Mouse (Mus musculus): ENCODE measurements around the gene Cyp2d40. TPM values are rescaled to one million over a fixed set of nuclear protein-coding genes. Genes with fewer than 3 reads are reported as not detected.
"Not testable (repeated sequence)": the region's sequence is repeated elsewhere in the genome, so short reads cannot be mapped to it uniquely, and the experiment has no call there.

The Cyp2d40 gene
- polyA plus RNA-seq, 1 experiment from 2014 or later: not detected

DNA sequence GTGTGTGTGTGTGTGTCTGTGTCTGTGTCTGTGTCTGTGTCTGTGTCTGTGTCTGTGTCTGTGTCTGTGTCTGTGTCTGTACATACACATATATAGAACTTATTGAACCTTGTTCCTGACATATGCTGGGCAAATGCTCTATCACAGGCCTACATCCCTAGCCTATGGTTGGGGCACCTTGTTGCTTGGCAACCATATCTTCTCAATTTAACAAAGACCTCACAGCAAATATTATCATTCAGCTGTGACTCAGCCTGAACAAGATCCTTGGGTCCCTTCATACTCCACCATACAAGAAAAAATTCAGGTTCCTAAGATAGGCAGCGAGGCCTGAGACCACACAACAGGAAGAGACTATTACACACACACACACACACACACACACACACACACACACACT, 29.5 kb upstream of the Cyp2d40 start:
- WGBS: 81% methylated on average over 1 of the region's 1 CpGs
- no peak overlapping the region for H3K27ac ChIP-seq (replicated peaks; ENCODE audit: low read depth, low read length)
- H3K4me1 ChIP-seq (ENCODE audit: control insufficient read depth, insufficient read depth, low read length): no peaks in the 10 kb centered on the region
- H3K9me3 ChIP-seq (ENCODE audit: control insufficient read depth, low read length): no peaks in the 10 kb centered on the region
- no peaks in the 10 kb centered on the region for H3K27me3 ChIP-seq (ENCODE audit: control insufficient read depth, insufficient read depth, low read length)
- no peak overlapping the region for H3K4me3 ChIP-seq (ENCODE audit: low read depth, low read length)
- no peak overlapping the region for H3K4me2 ChIP-seq (ENCODE audit: low read depth, severe bottlenecking)
- H3K9ac ChIP-seq (ENCODE audit: low read length): no peak overlapping the region
- ATAC-seq (ENCODE audit: insufficient number of reproducible peaks, low FRiP score, low TSS enrichment, low read depth): no peak
- no peak for DNase-seq (ENCODE audit: low spot score)
- no peaks in the 10 kb centered on the region for H3K36me3 ChIP-seq (ENCODE audit: control insufficient read depth, insufficient read depth, low read length)

DNA sequence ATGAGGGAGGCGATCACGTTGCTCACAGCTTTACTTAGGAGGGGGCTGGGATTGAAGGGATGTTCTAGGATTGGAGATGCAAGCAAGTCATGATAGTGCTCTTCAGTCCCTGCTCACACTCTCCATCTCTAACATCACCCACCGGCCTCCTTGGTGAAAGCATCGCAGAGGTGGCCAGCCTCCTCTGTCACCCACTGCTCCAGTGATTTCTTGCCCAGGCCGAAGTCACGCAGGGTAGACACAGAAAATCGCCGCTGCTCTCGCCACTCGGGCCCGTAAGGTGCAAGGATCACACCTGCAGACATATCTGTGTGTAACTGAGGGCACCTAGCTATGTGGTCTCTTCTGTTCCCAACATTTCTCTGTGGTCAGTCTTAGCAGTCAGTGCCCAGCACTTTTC, 28.6 kb upstream of the Cyp2d40 start:
- H3K27ac ChIP-seq (replicated peaks; ENCODE audit: low read depth, low read length): no peak overlapping the region
- 92% methylated on average over 11 of the region's 11 CpGs for WGBS
- no peaks in the 10 kb centered on the region for H3K36me3 ChIP-seq (ENCODE audit: control insufficient read depth, insufficient read depth, low read length)
- H3K4me2 ChIP-seq (ENCODE audit: low read depth, severe bottlenecking): no peak overlapping the region
- H3K9ac ChIP-seq (ENCODE audit: low read length): no peak overlapping the region
- H3K27me3 ChIP-seq (ENCODE audit: control insufficient read depth, insufficient read depth, low read length): no peaks in the 10 kb centered on the region
- H3K4me3 ChIP-seq (ENCODE audit: low read depth, low read length): no peak overlapping the region
- ATAC-seq (ENCODE audit: insufficient number of reproducible peaks, low FRiP score, low TSS enrichment, low read depth): no peak
- no peak for DNase-seq (ENCODE audit: low spot score)
- no peaks in the 10 kb centered on the region for H3K9me3 ChIP-seq (ENCODE audit: control insufficient read depth, low read length)
- H3K4me1 ChIP-seq (ENCODE audit: control insufficient read depth, insufficient read depth, low read length): no peaks in the 10 kb centered on the region

DNA sequence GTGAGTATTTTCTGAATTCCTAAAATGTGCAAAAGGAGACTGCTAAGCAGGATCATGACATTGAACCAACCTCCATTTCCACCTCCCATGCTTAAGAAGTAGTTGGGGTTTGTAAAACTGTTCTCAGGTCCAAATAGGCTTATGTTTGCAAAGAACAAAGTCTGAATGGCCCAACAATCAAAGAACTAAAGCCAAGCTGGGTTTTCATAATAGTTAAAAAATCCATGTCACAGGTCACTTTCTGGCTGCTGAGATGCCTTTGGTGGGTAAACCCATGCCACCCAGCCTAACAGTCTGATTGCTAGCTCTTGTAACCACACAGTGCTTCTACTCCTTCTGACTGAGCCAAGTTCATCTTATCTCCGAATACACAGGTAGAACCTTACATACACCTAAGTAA, 20.6 kb upstream of the Cyp2d40 start:
- H3K27ac ChIP-seq (replicated peaks; ENCODE audit: low read depth, low read length): no peak overlapping the region
- no peak overlapping the region for H3K4me3 ChIP-seq (ENCODE audit: low read depth, low read length)
- 86% methylated on average over 1 of the region's 1 CpGs for WGBS
- no peak overlapping the region for H3K9ac ChIP-seq (ENCODE audit: low read length)
- no peak overlapping the region for H3K4me2 ChIP-seq (ENCODE audit: low read depth, severe bottlenecking)
- H3K9me3 ChIP-seq (ENCODE audit: control insufficient read depth, low read length): no peaks in the 10 kb centered on the region
- no peaks in the 10 kb centered on the region for H3K4me1 ChIP-seq (ENCODE audit: control insufficient read depth, insufficient read depth, low read length)
- ATAC-seq (ENCODE audit: insufficient number of reproducible peaks, low FRiP score, low TSS enrichment, low read depth): no peak
- H3K36me3 ChIP-seq (ENCODE audit: control insufficient read depth, insufficient read depth, low read length): no peaks in the 10 kb centered on the region
- no peaks in the 10 kb centered on the region for H3K27me3 ChIP-seq (ENCODE audit: control insufficient read depth, insufficient read depth, low read length)
- no peak for DNase-seq (ENCODE audit: low spot score)

DNA sequence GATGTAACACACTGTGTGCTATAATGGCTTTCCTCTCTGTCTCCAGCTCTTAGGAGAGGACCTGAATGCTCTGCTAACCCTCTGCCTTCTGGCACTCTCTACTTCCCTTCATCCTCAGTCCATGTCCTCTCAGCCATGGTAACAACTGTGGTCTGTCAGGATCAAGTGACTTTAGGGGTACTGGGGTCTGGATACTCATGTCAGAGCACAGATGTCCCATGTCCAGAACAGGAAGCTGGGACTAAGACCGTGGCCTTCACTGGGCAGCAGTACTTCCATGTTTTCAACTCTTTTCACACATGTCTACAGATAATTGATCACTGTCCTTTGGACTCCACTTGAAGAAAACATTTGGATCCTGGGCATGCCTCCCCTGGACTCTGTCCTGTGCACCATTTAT, 19.8 kb upstream of the Cyp2d40 start:
- ATAC-seq (ENCODE audit: insufficient number of reproducible peaks, low FRiP score, low TSS enrichment, low read depth) (no peak), DNase-seq (ENCODE audit: low spot score) (no peak)
- no peak overlapping the region for H3K9ac ChIP-seq (ENCODE audit: low read length)
- WGBS: 76% methylated on average over 1 of the region's 1 CpGs
- H3K4me1 ChIP-seq (ENCODE audit: control insufficient read depth, insufficient read depth, low read length): no peaks in the 10 kb centered on the region
- H3K4me2 ChIP-seq (ENCODE audit: low read depth, severe bottlenecking): no peak overlapping the region
- no peaks in the 10 kb centered on the region for H3K36me3 ChIP-seq (ENCODE audit: control insufficient read depth, insufficient read depth, low read length)
- H3K27me3 ChIP-seq (ENCODE audit: control insufficient read depth, insufficient read depth, low read length): no peaks in the 10 kb centered on the region
- no peaks in the 10 kb centered on the region for H3K9me3 ChIP-seq (ENCODE audit: control insufficient read depth, low read length)
- H3K4me3 ChIP-seq (ENCODE audit: low read depth, low read length): no peak overlapping the region
- no peak overlapping the region for H3K27ac ChIP-seq (replicated peaks; ENCODE audit: low read depth, low read length)

DNA sequence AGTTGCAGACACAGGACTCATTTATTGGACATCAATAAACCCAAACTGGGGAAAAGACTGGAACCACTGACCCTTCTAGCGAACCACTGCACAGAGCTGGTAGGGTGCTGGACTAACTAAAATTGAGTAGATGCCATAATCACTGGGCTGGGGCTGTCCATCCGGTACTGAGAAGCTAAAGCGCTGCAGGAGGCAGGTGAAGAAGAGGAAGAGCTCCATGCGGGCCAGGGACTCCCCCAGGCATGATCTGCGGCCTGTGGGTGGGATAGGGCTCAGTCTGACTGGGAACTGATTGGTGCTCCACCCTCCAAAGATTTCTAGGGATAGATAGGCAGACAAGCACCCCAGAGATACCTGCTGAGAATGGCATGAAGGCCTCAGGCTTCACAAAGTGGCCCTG, 13.9 kb upstream of the Cyp2d40 start:
- not testable (repeated sequence) for H3K4me1 ChIP-seq (ENCODE audit: control insufficient read depth, insufficient read depth, low read length); DNase-seq (ENCODE audit: low spot score)
- WGBS: 90% methylated on average over 5 of the region's 5 CpGs

DNA sequence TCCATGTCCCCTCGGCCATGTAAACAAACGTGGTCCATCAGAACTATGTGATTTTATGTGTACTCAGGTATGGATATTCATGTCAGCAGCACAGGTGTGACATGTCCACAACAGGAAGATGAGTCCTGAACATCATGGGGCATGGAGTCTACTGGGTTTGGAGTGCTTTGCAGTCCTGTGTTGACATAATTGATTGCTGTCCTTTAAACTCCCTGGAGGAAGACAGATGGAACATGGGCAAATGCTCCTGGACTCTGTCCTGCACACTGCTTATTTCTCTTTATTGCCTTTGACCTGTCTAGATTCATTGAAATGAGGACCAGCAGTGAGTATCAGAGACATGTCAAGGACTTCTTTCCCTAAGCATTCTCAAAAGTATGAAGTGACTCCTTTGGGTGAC, 2.0 kb upstream of the Cyp2d40 start:
- Histone ChIP-seq H3K36me3 (ENCODE audit: control insufficient read depth, insufficient read depth, low read length) (no peaks in the 10 kb centered on the region), H3K4me1 (ENCODE audit: control insufficient read depth, insufficient read depth, low read length) (no peaks in the 10 kb centered on the region), H3K9ac (ENCODE audit: low read length) (no peak overlapping the region), H3K4me3 (ENCODE audit: low read depth, low read length) (no peak overlapping the region), H3K27me3 (ENCODE audit: control insufficient read depth, insufficient read depth, low read length) (no peaks in the 10 kb centered on the region), H3K27ac (replicated peaks; ENCODE audit: low read depth, low read length) (no peak overlapping the region), H3K9me3 (ENCODE audit: control insufficient read depth, low read length) (no peaks in the 10 kb centered on the region), H3K4me2 (ENCODE audit: low read depth, severe bottlenecking) (no peak overlapping the region)
- ATAC-seq (ENCODE audit: insufficient number of reproducible peaks, low FRiP score, low TSS enrichment, low read depth) (no peak), DNase-seq (ENCODE audit: low spot score) (no peak)
- WGBS: 80% methylated on average over 2 of the region's 2 CpGs

More for the DNA sequence above, 13.9 kb upstream of the Cyp2d40 start:
- not testable (repeated sequence) for H3K9ac ChIP-seq (ENCODE audit: low read length); H3K27me3 ChIP-seq (ENCODE audit: control insufficient read depth, insufficient read depth, low read length); H3K9me3 ChIP-seq (ENCODE audit: control insufficient read depth, low read length); H3K27ac ChIP-seq (replicated peaks; ENCODE audit: low read depth, low read length); ATAC-seq (ENCODE audit: insufficient number of reproducible peaks, low FRiP score, low TSS enrichment, low read depth); H3K4me3 ChIP-seq (ENCODE audit: low read depth, low read length); H3K36me3 ChIP-seq (ENCODE audit: control insufficient read depth, insufficient read depth, low read length); H3K4me2 ChIP-seq (ENCODE audit: low read depth, severe bottlenecking)

DNA sequence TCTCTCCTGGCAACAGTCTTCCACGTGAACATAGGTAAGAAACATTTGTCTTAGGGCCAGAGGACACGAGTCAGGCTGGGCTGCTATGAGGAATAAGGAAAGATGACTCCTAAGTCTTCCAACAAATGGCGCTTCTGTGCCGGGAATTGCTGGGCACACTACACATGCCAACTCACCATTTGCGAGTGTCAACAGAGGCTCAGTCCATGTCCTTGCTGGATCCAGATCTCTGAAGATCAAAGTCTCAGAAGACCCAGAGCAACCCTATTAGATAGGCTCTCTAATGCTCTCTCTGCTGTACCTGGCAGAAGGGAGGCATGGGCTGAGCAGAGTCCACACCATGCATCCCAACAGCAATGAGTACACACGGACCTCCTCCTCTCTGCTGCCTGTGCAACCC, 898 bp upstream of the Cyp2d40 start:
- H3K36me3 ChIP-seq (ENCODE audit: control insufficient read depth, insufficient read depth, low read length): no peaks in the 10 kb centered on the region
- H3K4me3 ChIP-seq (ENCODE audit: low read depth, low read length): no peak overlapping the region
- no peak overlapping the region for H3K9ac ChIP-seq (ENCODE audit: low read length)
- ATAC-seq (ENCODE audit: insufficient number of reproducible peaks, low FRiP score, low TSS enrichment, low read depth) (no peak), DNase-seq (ENCODE audit: low spot score) (no peak)
- no peaks in the 10 kb centered on the region for H3K9me3 ChIP-seq (ENCODE audit: control insufficient read depth, low read length)
- no peaks in the 10 kb centered on the region for H3K4me1 ChIP-seq (ENCODE audit: control insufficient read depth, insufficient read depth, low read length)
- H3K4me2 ChIP-seq (ENCODE audit: low read depth, severe bottlenecking): no peak overlapping the region
- H3K27ac ChIP-seq (replicated peaks; ENCODE audit: low read depth, low read length): no peak overlapping the region
- 81% methylated on average over 6 of the region's 6 CpGs for WGBS
- H3K27me3 ChIP-seq (ENCODE audit: control insufficient read depth, insufficient read depth, low read length): no peaks in the 10 kb centered on the region

DNA sequence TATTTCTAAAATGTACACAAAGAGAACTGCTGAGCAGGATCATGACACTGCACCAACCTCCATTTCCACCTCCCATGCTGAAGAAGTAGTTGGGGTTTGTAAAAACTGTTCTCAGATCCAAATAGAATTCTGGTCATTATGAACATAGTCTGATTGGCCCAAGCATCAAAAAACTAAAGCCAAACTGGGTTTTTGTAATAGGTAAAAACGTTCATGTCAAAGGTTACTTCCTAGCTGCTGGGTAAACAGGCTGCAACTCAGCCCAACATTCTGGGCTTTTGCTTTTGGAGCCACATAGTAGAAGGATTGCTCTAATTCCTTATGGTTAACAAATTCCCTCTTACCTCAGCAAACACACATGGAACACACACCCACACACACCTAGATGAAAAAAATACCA, 15.8 kb downstream of the Cyp2d40 start:
- Histone ChIP-seq H3K27me3 (ENCODE audit: control insufficient read depth, insufficient read depth, low read length) (no peaks in the 10 kb centered on the region), H3K9me3 (ENCODE audit: control insufficient read depth, low read length) (no peaks in the 10 kb centered on the region), H3K4me3 (ENCODE audit: low read depth, low read length) (no peak overlapping the region), H3K4me1 (ENCODE audit: control insufficient read depth, insufficient read depth, low read length) (no peaks in the 10 kb centered on the region), H3K36me3 (ENCODE audit: control insufficient read depth, insufficient read depth, low read length) (no peaks in the 10 kb centered on the region), H3K4me2 (ENCODE audit: low read depth, severe bottlenecking) (no peak overlapping the region), H3K9ac (ENCODE audit: low read length) (no peak overlapping the region), H3K27ac (replicated peaks; ENCODE audit: low read depth, low read length) (no peak overlapping the region)
- ATAC-seq (ENCODE audit: insufficient number of reproducible peaks, low FRiP score, low TSS enrichment, low read depth) (no peak), DNase-seq (ENCODE audit: low spot score) (no peak)
- 68% methylated on average over 1 of the region's 1 CpGs for WGBS

DNA sequence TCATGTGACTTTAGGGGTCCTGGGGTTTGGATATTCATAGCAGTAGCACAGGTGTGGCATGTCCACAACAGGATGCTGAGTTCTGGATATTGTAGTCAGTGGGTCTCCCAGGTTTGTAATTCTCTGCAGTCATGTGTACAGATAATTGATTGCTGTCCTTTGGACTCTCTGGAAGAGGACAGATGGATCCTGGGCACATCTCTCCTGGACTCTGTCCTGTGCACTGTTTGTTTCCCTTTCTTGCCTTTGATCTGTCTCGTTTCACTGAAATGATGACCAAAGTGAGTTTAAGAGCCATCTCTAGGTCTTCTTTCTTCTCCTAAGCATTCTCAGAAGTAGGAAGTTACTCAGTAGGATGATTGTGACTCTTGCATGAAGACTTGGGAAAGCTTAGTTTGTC, 16.5 kb downstream of the Cyp2d40 start:
- Histone ChIP-seq H3K27me3 (ENCODE audit: control insufficient read depth, insufficient read depth, low read length) (no peaks in the 10 kb centered on the region), H3K4me2 (ENCODE audit: low read depth, severe bottlenecking) (no peak overlapping the region)

More for the DNA sequence above, 16.5 kb downstream of the Cyp2d40 start:
- Histone ChIP-seq H3K27ac (replicated peaks; ENCODE audit: low read depth, low read length) (no peak overlapping the region), H3K36me3 (ENCODE audit: control insufficient read depth, insufficient read depth, low read length) (no peaks in the 10 kb centered on the region), H3K9ac (ENCODE audit: low read length) (no peak overlapping the region), H3K4me3 (ENCODE audit: low read depth, low read length) (no peak overlapping the region), H3K4me1 (ENCODE audit: control insufficient read depth, insufficient read depth, low read length) (no peaks in the 10 kb centered on the region), H3K9me3 (ENCODE audit: control insufficient read depth, low read length) (no peaks in the 10 kb centered on the region)
- no peak for ATAC-seq (ENCODE audit: insufficient number of reproducible peaks, low FRiP score, low TSS enrichment, low read depth)
- no peak for DNase-seq (ENCODE audit: low spot score)
- WGBS: 54% methylated on average over 1 of the region's 1 CpGs

All from limb, embryonic 11.5 days (tissue).